Mouse (Mus musculus) heart, embryonic 12.5 days (tissue): ENCODE data around the gene Ust. TPM values are rescaled to one million over a fixed set of nuclear protein-coding genes. Genes with fewer than 3 reads are reported as not detected.

Experiments used
- ATAC-seq: fragments of 200-750 bp; cut with Nextera tagmentation; 2 replicates; pipeline ENCODE4 v1.8.0; 2017; ENCODE audit warnings: moderate TSS enrichment, moderate library complexity; ENCODE audit not compliant: insufficient number of reproducible peaks, low FRiP score
- H3K27ac ChIP-seq: fragments of 300-500 bp; sonication (generic); 2 replicates; pipeline ENCODE4 v1.5.1; 2016; ENCODE audit warnings: mild to moderate bottlenecking, moderate library complexity; ENCODE audit not compliant: poor library complexity, severe bottlenecking
- H3K27me3 ChIP-seq: fragments of 300-500 bp; sonication (generic); replicated peaks from 2 replicates; pipeline ENCODE4 v1.6.1; 2016; ENCODE audit warnings: mild to moderate bottlenecking, moderate library complexity
- H3K36me3 ChIP-seq: fragments of 300-500 bp; sonication (generic); 2 replicates; pipeline ENCODE4 v1.6.1; 2016; ENCODE audit warnings: mild to moderate bottlenecking, moderate library complexity
- H3K4me1 ChIP-seq: fragments of 300-500 bp; sonication (generic); replicated peaks from 2 replicates; pipeline ENCODE4 v1.6.1; 2016; ENCODE audit warnings: mild to moderate bottlenecking
- H3K4me2 ChIP-seq: fragments of 300-500 bp; sonication (generic); 2 replicates; pipeline ENCODE4 v1.6.1; 2016; ENCODE audit warnings: mild to moderate bottlenecking, moderate library complexity
- H3K4me3 ChIP-seq: fragments of 300-500 bp; sonication (generic); 2 replicates; pipeline ENCODE4 v1.5.1; 2016; ENCODE audit warnings: mild to moderate bottlenecking
- H3K9ac ChIP-seq: fragments of 300-500 bp; sonication (generic); 2 replicates; pipeline ENCODE4 v1.6.1; 2016; ENCODE audit warnings: mild to moderate bottlenecking, moderate library complexity
- H3K9me3 ChIP-seq: fragments of 300-500 bp; sonication (generic); replicated peaks from 2 replicates; pipeline ENCODE4 v1.6.1; 2016; ENCODE audit warnings: mild to moderate bottlenecking, moderate library complexity
- WGBS: fragments of 180-500 bp; shearing (Covaris S2); methylation state at CpG from one replicate; pipeline ENCODE4 v1.1.7; 2016; 5-methylcytosine and 5-hydroxymethylcytosine counted together
- polyA plus RNA-seq: library from polyadenylated mRNA; unstranded; fragments of >200 nt; fragmentation: Nextera tagmentation; extraction: Ambion mirVana; gene quantifications from 2 replicates; pipeline ENCODE4 v1.2.1, GENCODE M21; 2016

Gene Ust
- polyA plus RNA-seq, 1 experiment from 2014 or later: 2.4 TPM

GRCm38 (mm10) chr10:8197661-8198060 lies 321.0 kb downstream of the Ust start:
- Histone ChIP-seq H3K4me3 (no peak overlapping the region), H3K9ac (no peak overlapping the region), H3K9me3 (no peaks in the 10 kb centered on the region), H3K4me2 (no peak overlapping the region), H3K27ac (no peak overlapping the region), H3K27me3 (no peaks in the 10 kb centered on the region), H3K36me3 (no peaks in the 10 kb centered on the region), H3K4me1 (0 out of 2 replicates have a peak, but pooled peaks cover 3% of the 10 kb centered on the region)
- 47% methylated on average over 2 of the region's 2 CpGs for WGBS
- ATAC-seq: no peak

- H3K9ac ChIP-seq: no peak overlapping the region
- no peak overlapping the region for H3K27ac ChIP-seq
- H3K4me3 ChIP-seq: no peak overlapping the region
- 3% methylated on average over 2 of the region's 2 CpGs for WGBS
- no peaks in the 10 kb centered on the region for H3K27me3 ChIP-seq
- no peaks in the 10 kb centered on the region for H3K36me3 ChIP-seq
- no peaks in the 10 kb centered on the region for H3K9me3 ChIP-seq
- 0 out of 2 replicates have a peak, but pooled peaks cover 3% of the 10 kb centered on the region for H3K4me1 ChIP-seq
- no peak overlapping the region for H3K4me2 ChIP-seq
- ATAC-seq: peak; percentile 73; the same call in 1 of the 2 replicates
Observed at GRCm38 (mm10) chr10:8196300-8196699, 322.3 kb downstream of the Ust start.

GRCm38 (mm10) chr10:8195730-8196129 lies 322.9 kb downstream of the Ust start:
- Histone ChIP-seq H3K9ac (no peak overlapping the region), H3K9me3 (no peaks in the 10 kb centered on the region), H3K36me3 (no peaks in the 10 kb centered on the region), H3K27ac (no peak overlapping the region), H3K4me2 (no peak overlapping the region), H3K4me3 (no peak overlapping the region), H3K4me1 (0 out of 2 replicates have a peak, but pooled peaks cover 3% of the 10 kb centered on the region), H3K27me3 (no peaks in the 10 kb centered on the region)
- ATAC-seq: no peak
- 70% methylated on average over 6 of the region's 6 CpGs for WGBS

- no peak for ATAC-seq
- H3K4me3 ChIP-seq: no peak overlapping the region
- H3K27me3 ChIP-seq: no peaks in the 10 kb centered on the region
- no peaks in the 10 kb centered on the region for H3K9me3 ChIP-seq
- WGBS: 71% methylated on average over 5 of the region's 5 CpGs
- no peak overlapping the region for H3K9ac ChIP-seq
- H3K27ac ChIP-seq: no peak overlapping the region
- no peak overlapping the region for H3K4me2 ChIP-seq
- H3K36me3 ChIP-seq: no peaks in the 10 kb centered on the region
- H3K4me1 ChIP-seq: no peaks in the 10 kb centered on the region
Observed at GRCm38 (mm10) chr10:8189331-8189981, 329.2 kb downstream of the Ust start.

GRCm38 (mm10) chr10:8185586-8185985 lies 333.0 kb downstream of the Ust start:
- Histone ChIP-seq H3K9ac (no peak overlapping the region), H3K9me3 (no peaks in the 10 kb centered on the region), H3K27me3 (no peaks in the 10 kb centered on the region), H3K4me2 (no peak overlapping the region), H3K4me1 (no peaks in the 10 kb centered on the region), H3K36me3 (no peaks in the 10 kb centered on the region), H3K4me3 (no peak overlapping the region), H3K27ac (no peak overlapping the region)
- no peak for ATAC-seq
- 76% methylated on average over 4 of the region's 4 CpGs for WGBS

- Histone ChIP-seq H3K4me2 (no peak overlapping the region), H3K27me3 (no peaks in the 10 kb centered on the region), H3K27ac (no peak overlapping the region), H3K9me3 (no peaks in the 10 kb centered on the region), H3K9ac (no peak overlapping the region), H3K4me1 (no peaks in the 10 kb centered on the region), H3K36me3 (no peaks in the 10 kb centered on the region), H3K4me3 (no peak overlapping the region)
- ATAC-seq: no peak
- 68% methylated on average over 9 of the region's 9 CpGs for WGBS
Observed at GRCm38 (mm10) chr10:8184711-8185110, 333.9 kb downstream of the Ust start.

GRCm38 (mm10) chr10:8183171-8183570 lies 335.5 kb downstream of the Ust start:
- no peak for ATAC-seq
- Histone ChIP-seq H3K4me1 (no peaks in the 10 kb centered on the region), H3K27me3 (no peaks in the 10 kb centered on the region), H3K9me3 (no peaks in the 10 kb centered on the region), H3K9ac (no peak overlapping the region), H3K4me2 (no peak overlapping the region), H3K4me3 (no peak overlapping the region), H3K36me3 (no peaks in the 10 kb centered on the region), H3K27ac (no peak overlapping the region)
- 87% methylated on average over 7 of the region's 7 CpGs for WGBS

GRCm38 (mm10) chr10:8181596-8182185 lies 336.9 kb downstream of the Ust start:
- WGBS: 75% methylated on average over 4 of the region's 4 CpGs
- no peak overlapping the region for H3K27ac ChIP-seq
- no peaks in the 10 kb centered on the region for H3K4me1 ChIP-seq
- no peak overlapping the region for H3K4me2 ChIP-seq
- H3K27me3 ChIP-seq: no peaks in the 10 kb centered on the region
- no peaks in the 10 kb centered on the region for H3K36me3 ChIP-seq
- ATAC-seq: no peak
- H3K4me3 ChIP-seq: no peak overlapping the region
- H3K9me3 ChIP-seq: no peaks in the 10 kb centered on the region
- H3K9ac ChIP-seq: no peak overlapping the region

GRCm38 (mm10) chr10:8177618-8178017 lies 341.0 kb downstream of the Ust start:
- Histone ChIP-seq H3K27ac (no peak overlapping the region), H3K27me3 (no peaks in the 10 kb centered on the region), H3K36me3 (no peaks in the 10 kb centered on the region), H3K9me3 (no peaks in the 10 kb centered on the region), H3K9ac (no peak overlapping the region), H3K4me1 (0 out of 2 replicates have a peak, but pooled peaks cover 7% of the 10 kb centered on the region), H3K4me2 (no peak overlapping the region), H3K4me3 (no peak overlapping the region)
- WGBS: 67% methylated on average over 5 of the region's 5 CpGs
- ATAC-seq: no peak

GRCm38 (mm10) chr10:8176351-8177053 lies 342.1 kb downstream of the Ust start:
- Histone ChIP-seq H3K27me3 (no peaks in the 10 kb centered on the region), H3K4me2 (no peak overlapping the region), H3K9ac (no peak overlapping the region), H3K36me3 (no peaks in the 10 kb centered on the region), H3K27ac (no peak overlapping the region), H3K4me1 (0 out of 2 replicates have a peak, but pooled peaks cover 7% of the 10 kb centered on the region), H3K9me3 (0 out of 2 replicates have a peak, but pooled peaks cover 4% of the 10 kb centered on the region), H3K4me3 (no peak overlapping the region)
- whole genome bisulfite sequencing: 72% methylated on average over 13 of the region's 13 CpGs
- no peak for ATAC-seq

GRCm38 (mm10) chr10:8176008-8176350 lies 342.6 kb downstream of the Ust start:
- 0 out of 2 replicates have a peak, but pooled peaks cover 5% of the 10 kb centered on the region for H3K9me3 ChIP-seq
- no peak overlapping the region for H3K4me2 ChIP-seq
- no peak overlapping the region for H3K4me3 ChIP-seq
- H3K36me3 ChIP-seq: no peaks in the 10 kb centered on the region
- H3K27me3 ChIP-seq: no peaks in the 10 kb centered on the region
- WGBS: 71% methylated on average over 3 of the region's 3 CpGs
- no peak overlapping the region for H3K9ac ChIP-seq
- no peak for ATAC-seq
- H3K4me1 ChIP-seq: 0 out of 2 replicates have a peak, but pooled peaks cover 9% of the 10 kb centered on the region
- H3K27ac ChIP-seq: no peak overlapping the region
